Mouse (Mus musculus): Measurements from ENCODE around the gene Kdm1a.

Kdm1a gene

GRCm38 (mm10) chr4:136602018-136602554, 437 bp downstream of the Kdm1a start:
- peak; percentile 64 for DNase-seq (ENCODE audit: low read depth, low spot score)

GRCm38 (mm10) chr4:136601476-136601875, 1.0 kb downstream of the Kdm1a start:
- no peak for DNase-seq (ENCODE audit: low read depth, low spot score)

- no peak for DNase-seq (ENCODE audit: low read depth, low spot score)
Measured at GRCm38 (mm10) chr4:136600536-136600935, 2.0 kb downstream of the Kdm1a start.

- peak; percentile 79 for DNase-seq (ENCODE audit: low read depth, low spot score)
Measured at GRCm38 (mm10) chr4:136599869-136600268, 2.7 kb downstream of the Kdm1a start.

DNA sequence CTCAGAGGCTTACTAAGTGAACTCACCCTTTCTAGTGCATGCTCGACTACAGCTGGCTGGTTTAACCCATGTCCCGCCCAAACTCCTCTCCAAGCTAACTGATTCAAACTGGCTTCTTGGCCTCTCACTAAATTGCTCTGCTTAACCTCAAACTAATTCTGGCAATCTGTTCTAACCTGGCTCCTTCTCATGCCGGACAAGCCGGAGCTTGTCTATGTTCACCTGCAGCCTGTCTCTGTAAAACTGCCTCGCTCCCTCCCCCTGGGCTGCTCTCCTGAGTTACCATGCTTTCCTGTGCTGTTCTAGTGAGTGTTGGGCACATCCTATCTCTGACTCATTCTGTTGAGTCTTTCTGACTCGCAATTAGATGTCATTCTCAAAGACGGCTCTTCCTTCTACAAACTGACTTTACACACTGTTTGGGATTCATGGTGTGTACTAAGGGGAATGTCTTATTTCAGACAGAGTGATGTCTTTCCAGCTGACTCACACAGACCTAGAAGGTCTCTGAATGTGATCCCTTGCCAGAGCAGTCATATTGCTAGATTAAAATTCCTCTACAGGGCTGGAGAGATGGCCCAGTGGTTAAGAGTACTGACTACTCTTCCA, 4.2 kb downstream of the Kdm1a start:
- DNase-seq (ENCODE audit: low read depth, low spot score) = peak; percentile 28

- no peak for DNase-seq (ENCODE audit: low read depth, low spot score)
Measured at GRCm38 (mm10) chr4:136595221-136595620, 7.3 kb downstream of the Kdm1a start.

DNA sequence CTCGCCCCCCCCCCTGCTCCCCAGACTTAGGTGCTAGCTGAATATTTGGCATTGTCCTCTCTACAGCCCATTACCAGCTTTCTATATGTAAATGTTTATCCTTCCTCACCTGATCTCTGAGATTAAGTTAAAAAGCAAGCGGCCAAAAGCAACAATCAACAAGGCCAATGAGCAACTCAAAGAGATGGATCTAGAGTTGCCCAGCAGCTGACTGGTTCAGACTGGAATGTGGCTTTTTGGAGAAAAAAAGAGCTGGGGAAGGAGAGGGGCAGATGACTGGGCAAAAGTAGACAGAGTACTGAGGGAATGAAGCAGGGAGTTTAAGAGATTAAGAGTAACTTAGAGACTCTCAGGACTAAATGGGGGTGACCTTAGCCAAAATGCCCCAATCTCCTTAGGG, 8.5 kb downstream of the Kdm1a start:
- DNase-seq (ENCODE audit: low read depth, low spot score) = peak; percentile 74

DNA sequence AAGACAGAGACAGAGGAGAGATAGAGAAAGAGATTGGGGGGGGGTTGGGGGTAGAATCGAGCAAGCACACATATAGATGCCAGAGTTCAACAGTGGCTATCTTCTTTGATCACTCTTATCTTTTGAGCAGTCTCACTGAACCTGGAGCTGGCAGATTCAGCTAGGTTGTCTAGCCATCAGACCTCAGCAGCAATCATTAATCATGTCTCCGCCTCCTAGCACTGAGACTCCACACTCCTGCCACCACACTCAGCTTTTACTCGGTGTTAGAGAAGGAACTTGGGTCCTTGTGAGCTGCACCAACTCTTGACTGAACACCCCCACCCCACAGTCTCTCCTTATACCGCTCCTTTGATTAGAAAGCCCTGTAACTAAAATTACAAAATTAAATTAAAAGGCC, 10.4 kb downstream of the Kdm1a start:
- DNase-seq (ENCODE audit: low read depth, low spot score) = no peak

DNA sequence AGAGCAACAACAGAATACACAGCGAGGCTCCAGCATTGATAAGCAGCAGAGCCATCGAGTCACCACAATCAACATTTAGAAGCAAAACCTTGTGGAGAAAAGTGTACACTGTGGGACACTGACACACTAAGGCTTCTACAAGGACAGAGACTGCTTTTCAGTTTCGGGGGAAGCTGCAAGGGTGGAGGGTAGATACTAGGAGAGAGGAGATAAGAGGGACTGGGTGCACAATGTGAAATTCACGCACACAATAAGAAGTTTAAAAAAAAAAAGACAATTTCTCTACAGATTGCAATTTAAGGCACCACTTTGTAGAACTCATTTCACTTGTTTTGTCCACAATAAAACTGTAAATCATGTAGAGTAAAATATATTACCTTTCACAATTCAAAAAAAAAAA, 14.5 kb downstream of the Kdm1a start:
- no peak for DNase-seq (ENCODE audit: low read depth, low spot score)

GRCm38 (mm10) chr4:136587221-136587827, 15.2 kb downstream of the Kdm1a start:
- no peak for DNase-seq (ENCODE audit: low read depth, low spot score)

- DNase-seq (ENCODE audit: low read depth, low spot score) = no peak
Measured at GRCm38 (mm10) chr4:136581885-136582284, 20.6 kb downstream of the Kdm1a start.

- DNase-seq (ENCODE audit: low read depth, low spot score) = no peak
Measured at GRCm38 (mm10) chr4:136569998-136570397, 32.5 kb downstream of the Kdm1a start.

GRCm38 (mm10) chr4:136568629-136569028, 33.9 kb downstream of the Kdm1a start:
- DNase-seq (ENCODE audit: low read depth, low spot score) = peak; percentile 46

- DNase-seq (ENCODE audit: low read depth, low spot score) = no peak
Measured at GRCm38 (mm10) chr4:136562755-136563154, 39.8 kb downstream of the Kdm1a start.

DNA sequence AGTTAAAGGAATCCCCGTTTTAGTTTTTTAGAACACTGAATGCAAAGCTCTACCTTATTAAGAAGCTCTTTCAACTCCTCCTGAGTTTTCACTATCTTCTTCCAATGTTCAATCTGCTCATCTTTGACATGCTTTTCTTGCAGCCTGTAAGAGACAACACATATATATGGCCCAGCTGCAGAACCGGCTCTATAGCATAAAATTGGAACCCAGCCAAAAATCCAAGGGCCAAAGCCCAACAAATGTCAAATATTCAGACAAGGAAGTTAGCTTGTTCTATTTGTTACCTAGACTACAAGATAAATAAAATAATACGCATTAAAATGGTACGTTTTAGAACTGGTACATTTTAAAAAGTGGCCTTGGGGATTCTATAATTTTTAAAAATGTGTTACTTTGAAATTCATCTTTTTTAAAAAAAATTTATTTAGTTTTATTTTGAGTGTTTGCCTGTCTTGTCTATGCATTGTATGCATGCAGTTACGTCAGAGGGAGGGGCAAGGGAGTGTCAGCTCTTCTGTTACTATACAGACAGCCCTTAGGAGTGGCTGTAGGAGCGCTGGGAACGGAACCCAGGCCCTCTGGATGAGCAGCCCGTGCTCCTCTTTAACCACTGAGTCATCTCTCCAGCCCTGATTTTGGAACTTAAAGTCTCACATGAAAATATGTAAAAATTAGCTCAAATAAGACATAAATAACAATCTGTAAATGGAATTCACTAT, 42.1 kb downstream of the Kdm1a start:
- no peak for DNase-seq (ENCODE audit: low read depth, low spot score)

DNA sequence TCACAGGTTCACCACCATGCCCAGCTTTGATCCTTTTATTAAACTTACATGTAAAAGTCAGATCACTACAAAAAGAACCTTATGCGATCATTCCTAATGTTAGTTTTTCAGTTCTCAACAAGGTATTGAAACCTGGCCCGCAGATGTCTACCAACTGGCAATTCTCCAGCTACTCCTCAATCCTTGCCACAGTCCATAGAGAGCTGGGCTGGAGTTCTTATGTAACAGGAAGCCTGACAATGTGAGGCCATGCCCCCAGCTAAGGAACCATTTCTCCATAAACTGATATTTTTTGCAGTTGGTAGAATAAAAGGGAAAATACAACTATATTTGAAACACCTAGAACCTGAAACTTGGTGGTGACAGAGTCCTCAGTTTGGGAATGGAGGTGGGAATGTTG, 42.8 kb downstream of the Kdm1a start:
- no peak for DNase-seq (ENCODE audit: low read depth, low spot score)

DNA sequence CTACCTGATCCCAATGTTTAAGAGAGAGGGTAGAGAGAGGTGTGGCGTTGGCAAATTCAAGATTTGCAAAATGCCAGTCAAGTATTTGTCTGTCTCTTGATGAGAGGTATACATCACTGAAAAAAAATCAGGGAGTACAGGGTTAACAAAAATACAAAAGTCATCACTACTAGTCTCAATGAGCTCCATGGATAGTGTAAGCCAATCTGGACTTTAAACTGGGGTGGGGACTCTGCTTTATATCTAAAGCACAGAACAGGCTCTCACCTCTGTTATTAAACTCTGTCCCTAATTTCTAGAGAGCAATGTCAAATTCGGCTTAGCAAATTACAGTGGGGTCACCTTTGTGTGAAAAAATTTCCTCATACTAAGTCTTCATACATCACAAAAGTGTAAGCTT, 44.9 kb downstream of the Kdm1a start:
- no peak for DNase-seq (ENCODE audit: low read depth, low spot score)

- DNase-seq (ENCODE audit: low read depth, low spot score) = no peak
Measured at GRCm38 (mm10) chr4:136553108-136553507, 49.4 kb downstream of the Kdm1a start.

- no peak for DNase-seq (ENCODE audit: low read depth, low spot score)
Measured at GRCm38 (mm10) chr4:136548381-136548801, 54.1 kb downstream of the Kdm1a start.

GRCm38 (mm10) chr4:136547721-136548120, 54.8 kb downstream of the Kdm1a start:
- DNase-seq (ENCODE audit: low read depth, low spot score) = no peak

DNA sequence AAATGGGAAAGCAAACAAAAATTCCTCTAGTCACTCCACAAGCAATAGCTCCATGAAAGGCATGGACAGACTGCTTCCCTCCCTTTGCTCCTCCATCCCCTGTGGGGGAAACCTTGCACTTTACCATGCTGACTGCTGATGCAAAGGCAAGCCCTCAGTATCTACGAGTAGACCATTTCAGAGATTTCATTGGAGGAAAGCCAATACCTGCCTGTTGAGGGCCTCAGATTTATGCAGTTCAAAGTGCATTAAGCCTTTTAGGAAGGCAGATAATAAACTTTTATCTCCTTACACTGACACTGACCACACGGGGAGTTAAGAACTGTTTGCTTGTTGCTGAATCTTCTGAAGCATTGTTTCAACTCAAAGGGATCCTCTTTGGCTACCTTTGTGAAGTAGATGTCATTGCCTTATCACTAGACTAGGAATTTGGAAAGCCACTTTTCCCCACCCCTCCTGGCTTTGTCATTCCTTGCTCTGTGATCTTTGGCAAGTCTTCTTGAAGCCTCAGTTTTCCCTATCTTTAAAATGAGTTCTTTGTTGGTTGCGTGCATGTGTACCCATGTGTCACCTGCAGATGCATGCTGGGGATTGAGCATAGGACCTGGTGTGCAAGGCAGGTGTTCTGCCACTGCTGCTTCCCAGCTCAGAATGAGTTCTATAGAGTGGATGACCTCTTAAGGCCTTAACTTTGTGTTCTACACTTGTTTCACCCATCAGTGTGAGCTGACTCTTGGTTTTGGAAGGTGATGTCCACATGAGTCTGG, 56.1 kb downstream of the Kdm1a start:
- no peak for DNase-seq (ENCODE audit: low read depth, low spot score)

GRCm38 (mm10) chr4:136545151-136545550, 57.4 kb downstream of the Kdm1a start:
- DNase-seq (ENCODE audit: low read depth, low spot score) = no peak
